Mouse (Mus musculus) embryo, embryonic 9.5 days (tissue): Measurements from ENCODE around the gene Fcf1.

Experiments
- DNase-seq: peaks from one replicate; pipeline ENCODE4 v3.0.0-alpha.2; 2017; ENCODE audit errors: extremely low spot score

Fcf1 gene

DNA sequence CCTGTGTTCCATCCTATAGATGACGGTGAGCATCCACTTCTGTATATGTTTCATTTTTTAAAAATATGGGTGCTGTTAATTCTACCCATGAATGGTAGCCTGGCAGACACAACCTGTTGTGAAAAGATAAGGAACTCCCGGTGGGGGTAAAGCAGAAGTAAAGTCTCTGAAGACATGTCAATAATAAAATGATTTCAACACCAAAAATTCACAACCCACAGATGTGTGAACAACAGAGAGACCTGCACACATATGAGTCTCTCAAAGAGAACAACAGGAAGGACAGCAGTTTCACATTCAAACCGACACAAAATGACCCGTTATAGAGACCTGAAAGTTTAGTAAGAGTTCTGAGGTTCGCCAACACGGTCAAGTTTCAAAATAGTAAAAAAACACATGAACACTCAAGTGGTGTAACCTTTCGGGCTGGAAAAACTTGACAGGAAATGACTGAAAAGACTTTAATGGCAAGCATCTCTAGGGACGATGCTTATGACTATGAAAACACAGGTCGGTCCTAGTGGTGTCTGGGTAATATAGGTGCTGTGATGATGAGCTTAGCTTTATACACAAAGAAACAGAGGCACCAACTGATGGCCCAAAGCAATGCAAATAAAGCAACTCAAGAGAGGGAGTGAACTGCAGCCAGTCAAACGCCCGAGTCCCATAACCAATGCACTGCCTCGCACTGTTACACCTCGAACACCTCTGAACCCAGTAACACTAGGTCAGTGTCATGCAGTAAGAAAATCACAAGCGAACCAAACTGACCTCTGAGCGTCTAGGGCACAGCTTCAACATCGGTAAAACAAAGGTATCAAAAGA, 1.7 kb upstream of the Fcf1 start:
- DNase-seq: no peak

DNA sequence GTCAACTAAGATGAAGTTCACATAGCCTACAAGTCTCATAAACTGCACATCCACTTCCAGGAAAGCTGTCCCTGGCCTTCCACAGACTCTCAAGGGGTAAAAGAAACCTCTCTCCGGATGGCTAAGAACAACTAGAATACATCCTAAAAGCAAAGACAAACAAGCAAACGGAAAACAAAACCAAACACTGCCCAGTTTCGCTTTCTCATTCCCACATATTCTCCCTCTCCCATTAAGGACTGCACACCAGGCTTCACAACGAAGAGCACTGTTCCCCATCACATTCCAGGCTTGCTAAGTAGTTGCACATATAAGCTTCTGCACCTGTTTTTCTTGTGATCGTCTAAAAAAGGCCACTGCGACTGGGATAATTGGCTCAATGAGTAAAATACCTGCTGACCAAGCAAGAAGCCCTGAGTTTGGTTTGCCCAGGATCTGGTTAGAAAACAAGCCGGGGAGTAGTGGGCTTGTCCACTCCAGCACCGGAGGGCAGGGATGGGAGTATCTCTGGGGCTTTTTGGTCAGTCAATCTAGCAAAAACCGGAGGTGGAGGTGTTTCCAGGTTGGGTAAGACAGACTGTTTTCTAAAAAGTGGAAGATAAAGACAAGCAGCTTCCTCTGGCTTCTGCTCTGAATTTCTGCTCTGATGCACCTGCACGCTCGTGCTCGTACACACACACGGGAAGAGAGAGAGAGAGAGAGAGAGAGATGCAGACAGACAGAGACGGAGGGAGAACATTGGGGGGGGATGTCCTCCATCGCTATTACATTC, 855 bp upstream of the Fcf1 start:
- DNase-seq: no peak

DNA sequence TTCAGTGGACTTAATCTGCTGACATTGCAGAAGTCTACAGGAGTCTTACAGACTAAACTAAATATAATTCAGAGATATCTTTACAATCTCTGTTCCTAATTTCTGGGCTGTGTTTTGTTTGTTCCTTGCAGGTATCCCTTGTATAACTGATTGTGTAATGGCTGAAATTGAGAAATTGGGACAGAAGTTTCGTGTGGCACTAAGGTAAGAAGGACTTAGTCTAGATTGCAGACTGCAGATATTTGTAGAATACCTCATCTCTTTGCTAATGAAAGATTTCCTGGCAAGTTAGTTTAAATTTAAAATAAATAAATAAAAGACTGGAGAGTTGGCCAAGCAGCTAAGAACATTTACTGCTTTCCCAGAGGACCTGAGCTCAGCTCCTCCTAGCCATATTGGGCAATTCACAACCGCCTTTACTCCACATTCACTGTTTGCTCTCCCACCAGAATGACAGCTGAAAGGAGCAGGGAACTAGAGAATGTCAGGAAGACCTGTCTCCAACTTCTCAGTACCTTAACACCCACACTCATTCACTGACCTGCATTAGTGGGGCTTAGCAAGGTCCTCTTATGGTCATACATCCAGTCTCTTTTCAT, 8.7 kb downstream of the Fcf1 start:
- DNase-seq: no peak

DNA sequence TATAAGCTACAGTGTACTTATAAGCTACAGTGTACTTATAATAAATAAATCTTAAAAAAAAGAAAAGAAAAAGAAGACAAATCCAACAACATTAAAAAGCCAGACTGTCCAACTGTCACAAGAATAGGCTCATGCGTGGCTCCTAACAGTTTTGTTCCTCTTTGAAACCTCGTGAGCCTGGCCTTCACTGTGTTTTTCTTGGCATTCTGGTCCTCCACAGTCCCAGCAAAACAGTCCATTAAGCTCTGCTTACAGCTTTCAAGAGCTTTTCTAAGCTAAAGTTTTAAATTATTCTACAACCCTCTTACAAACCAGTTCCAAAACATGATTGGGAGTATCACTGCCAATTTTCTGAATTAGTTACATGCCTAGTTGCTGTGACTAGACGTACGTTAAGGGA, 18.8 kb downstream of the Fcf1 start:
- no peak for DNase-seq

DNA sequence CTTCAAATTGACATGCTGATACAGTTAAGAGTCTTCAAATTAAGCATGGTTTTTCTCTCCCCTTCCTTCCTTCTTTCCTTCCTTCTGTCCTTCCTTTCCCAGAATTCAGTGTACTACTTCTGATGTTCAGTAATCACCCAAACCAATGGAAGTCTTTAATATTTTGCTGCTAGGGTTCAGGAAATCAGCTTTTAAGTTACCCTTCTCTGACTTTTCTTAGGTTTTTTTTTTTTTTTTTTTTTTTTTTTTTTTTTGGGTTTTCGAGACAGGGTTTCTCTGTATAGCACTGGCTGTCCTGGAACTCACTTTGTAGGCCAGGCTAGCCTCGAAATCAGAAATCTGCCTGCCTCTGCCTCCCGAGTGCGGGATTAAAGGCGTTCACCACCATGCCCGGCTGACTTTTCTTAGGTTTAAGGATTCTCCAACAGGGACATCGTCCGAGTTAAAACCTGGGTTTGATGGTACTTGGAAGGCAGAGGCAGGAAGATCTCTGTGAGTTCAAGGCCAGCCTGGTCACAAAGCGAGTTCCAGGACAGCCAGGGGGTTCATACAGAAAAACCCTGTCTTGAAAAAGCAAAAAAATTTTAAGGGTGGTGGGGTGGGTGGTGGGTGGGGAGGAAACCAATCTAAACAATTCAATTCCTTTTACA, 24.5 kb downstream of the Fcf1 start:
- peak; percentile 1 for DNase-seq

DNA sequence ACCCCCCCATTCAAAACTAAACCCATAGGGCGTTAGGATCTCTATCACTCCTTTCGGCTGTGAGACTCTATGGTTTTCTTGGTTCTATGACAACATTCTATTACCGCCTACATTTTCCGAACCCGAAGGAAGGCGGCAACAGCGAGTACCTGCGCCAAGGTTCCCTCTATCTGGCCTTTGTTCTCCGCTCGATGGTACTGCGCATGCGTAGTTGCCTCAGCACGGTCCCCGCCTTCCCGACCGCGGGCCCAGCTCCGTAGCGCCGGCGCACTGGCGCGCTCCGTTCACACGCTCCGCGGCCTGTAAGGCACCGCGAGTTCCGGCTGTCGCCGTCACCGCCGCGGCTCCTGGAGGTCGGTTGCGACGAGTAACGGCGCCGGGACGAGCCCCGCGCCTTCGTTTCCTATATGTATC, 25.4 kb downstream of the Fcf1 start, which contains the start of gene Ylpm1:
Ylpm1 (plus strand) TSS at position 239 of the 414 bp plus-strand sequence.
- peak; percentile 95 for DNase-seq

DNA sequence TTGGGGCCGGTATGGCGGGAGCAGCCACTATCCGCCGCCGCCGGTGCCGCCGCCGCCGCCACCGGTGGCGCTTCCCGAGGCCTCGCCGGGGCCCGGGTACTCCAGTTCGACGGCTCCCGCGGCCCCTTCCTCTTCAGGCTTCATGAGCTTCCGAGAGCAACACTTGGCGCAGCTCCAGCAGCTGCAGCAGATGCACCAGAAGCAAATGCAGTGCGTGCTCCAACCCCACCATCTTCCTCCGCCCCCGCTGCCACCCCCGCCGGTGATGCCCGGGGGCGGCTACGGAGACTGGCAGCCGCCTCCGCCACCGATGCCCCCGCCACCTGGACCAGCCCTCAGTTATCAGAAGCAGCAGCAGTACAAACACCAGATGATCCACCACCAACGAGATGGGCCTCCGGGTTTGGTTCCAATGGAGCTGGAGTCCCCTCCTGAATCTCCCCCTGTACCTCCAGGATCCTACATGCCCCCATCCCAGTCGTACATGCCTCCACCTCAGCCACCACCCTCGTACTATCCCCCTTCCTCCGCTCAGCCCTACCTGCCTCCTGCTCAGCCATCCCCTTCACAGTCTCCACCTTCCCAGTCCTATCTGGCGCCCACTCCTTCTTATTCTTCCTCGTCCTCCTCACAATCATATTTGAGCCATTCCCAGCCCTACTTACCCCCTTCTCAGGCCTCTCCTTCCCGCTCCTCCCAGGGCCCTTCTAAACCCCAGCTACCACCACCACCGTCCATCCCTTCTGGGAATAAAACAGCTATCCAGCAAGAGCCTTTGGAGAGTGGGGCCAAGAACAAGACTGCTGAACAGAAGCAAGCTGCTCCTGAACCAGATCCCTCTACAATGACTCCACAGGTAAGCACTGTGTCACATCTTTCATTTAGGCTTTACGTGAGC, 26.1 kb downstream of the Fcf1 start:
- peak; percentile 10 for DNase-seq

DNA sequence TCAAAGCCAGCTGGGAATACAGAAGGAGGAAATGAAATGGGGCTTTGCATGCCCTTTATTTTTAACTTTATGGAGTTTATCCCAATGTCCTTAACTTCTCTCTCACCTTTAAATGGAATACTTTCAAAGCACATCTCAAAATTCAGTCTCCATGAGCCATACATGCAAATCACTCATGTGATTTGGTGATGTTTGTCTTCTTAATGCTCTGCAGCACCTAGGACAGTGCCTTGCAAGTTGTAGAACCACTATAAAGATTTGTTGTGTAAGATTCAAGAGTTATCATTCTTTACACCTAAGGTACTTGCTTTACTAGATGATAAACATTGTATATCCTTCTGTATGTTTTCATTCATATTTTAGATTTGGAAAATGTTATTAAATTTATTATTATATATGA, 28.4 kb downstream of the Fcf1 start:
- DNase-seq: no peak

DNA sequence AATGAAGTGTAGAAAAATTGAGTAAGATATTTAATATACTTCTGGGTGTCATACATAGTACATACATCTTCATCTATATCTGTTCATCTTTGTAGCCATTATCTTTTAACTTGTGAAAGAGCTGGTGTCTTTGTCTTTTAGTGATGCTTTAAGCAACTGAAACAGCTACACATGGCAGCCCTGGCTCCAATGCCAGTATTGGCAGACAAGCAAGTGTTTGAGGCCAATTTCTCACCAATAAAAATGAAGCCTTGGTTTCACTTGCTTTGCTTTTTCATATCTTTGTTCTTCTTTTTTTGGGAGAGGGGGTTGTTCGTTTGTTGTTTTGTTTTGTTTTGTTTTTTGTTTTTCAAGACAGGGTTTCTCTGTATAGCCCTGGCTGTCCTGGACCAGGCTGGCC, 35.5 kb downstream of the Fcf1 start:
- no peak for DNase-seq

DNA sequence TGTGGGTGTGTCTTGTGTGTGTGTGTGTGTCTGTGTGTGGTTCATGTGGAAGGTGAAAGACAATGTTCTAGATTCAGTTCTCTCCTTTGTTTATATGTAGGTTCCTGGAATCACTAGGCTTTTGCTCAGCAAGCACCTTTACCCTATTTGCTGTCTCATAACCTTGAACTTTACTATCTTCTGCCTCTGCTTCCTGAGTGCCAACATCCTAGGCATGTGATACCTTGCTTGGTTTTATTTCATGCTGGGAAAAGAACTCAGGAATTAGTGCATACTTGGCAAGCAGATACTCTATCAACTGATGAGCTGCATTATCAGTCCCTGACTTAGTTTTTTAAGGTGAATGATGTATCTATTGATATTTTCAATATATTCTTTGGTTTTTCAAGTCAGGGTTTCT, 36.3 kb downstream of the Fcf1 start:
- DNase-seq: no peak

DNA sequence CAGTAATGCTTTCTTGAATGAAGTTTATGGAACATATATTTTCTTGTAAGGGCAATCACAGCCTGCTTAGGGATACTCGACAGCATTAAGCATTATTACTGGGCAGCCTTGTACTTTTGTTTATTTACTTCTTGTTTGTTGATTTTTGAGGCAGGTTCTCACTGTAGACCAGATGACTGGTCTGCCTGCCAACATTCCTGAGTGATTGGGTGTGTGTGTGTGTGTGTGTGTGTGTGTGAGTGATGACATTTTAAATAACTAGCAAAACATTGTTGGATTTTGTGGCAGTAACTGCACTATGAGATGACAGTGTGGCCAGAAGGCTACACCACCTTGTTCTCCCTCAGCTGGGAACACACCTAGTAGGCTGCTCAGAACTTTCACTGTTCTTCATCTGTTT, 39.1 kb downstream of the Fcf1 start:
- no peak for DNase-seq

DNA sequence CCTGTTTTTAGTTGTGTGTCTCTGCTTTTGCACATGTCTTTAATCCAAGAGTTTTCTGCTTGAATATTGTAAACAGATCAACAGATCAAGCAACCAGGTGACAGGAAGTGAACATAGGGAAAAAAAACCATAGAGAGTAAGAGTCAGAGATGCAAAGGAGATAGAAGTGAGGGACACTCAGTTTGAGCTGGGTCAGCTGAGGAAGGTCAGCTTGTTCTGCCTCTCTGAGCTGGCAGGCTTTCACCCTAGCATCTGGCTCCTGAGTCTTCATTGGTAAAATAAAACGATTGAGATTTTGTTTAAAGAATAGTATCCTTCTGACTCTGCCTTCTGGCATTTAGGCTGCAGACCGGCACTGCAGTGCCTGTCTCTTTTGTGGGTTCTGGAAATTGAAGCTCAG, 39.8 kb downstream of the Fcf1 start:
- no peak for DNase-seq

DNA sequence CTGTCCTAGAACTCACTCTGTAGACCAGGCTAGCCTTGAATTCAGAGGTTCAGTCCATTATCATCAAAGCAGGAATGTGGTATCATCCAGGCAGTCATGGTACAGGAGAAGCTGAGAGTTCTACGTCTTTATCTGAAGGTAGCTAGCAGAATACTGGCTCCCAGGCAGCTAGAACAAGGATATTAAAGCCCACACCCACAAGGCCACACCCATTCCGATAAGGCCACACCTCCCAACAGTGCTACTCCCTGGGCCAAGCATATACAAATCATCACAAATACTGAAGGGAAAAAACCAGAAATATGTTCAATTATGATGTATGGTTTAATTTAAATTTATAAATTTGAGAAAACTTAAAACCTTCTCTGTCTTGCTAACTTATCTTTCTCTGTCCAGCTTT, 41.5 kb downstream of the Fcf1 start:
- DNase-seq: no peak

DNA sequence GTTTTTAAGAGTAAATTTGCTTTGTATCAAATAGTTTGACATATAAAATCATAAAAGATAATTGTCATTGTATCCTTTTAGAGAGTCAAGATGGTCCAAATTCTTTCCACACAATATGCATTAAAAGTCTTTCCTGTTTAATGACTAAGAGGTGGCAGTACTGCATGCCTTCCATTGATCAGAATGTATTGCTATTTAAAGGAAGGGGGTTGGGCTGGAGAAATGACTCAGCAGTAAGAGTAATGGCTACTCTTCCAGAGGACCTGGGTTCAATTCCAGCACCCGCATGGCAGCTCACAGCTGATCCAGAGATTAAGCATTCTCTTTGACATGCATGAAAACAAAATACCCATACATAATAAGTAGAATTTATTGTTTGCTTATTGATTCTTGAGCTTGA, 51.4 kb downstream of the Fcf1 start:
- no peak for DNase-seq

DNA sequence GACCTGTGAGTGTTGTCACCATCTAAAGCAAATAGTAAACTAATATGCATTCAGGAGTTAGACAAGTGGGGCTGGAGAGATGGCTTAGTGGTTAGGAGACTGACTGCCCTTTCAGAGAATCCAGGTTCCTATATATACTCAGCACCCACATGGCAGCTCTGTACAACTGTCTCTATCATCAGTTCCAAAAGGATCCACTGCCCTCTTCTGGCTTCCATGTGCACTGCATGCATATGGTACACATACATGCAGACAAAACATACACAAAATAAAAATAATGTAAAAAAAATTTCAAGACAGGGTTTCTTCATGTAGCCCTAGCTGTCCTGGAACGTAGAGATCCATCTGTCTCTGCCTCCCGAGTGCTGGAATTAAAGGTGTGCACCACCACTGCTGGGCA, 62.0 kb downstream of the Fcf1 start:
- DNase-seq: no peak
